Mouse (Mus musculus) regulatory T cell (primary cell): Measurements from ENCODE around the gene Cdc14a.

Source experiments
- in situ Hi-C: fragments of 300-600 bp; cut with MboI, MseI; formaldehyde crosslinking; loops from one replicate; pipeline ENCODE4 v1.15.1; 2025; ENCODE audit warnings: high pct_unique_total_duplicates

Gene Cdc14a

GRCm38 (mm10) chr3:116227383-116227782, 196.4 kb downstream of the Cdc14a start:
- in situ Hi-C loops = no loop called here

- in situ Hi-C loops = no loop called here
These were observed 196.9 kb downstream of the Cdc14a start for GRCm38 (mm10) chr3:116226915-116227314.
